Mouse (Mus musculus) kidney, adult 2 months (tissue): ENCODE measurements at regions not wholly inside any gene's neighbourhood (a gene's known extent, or its start where the extent isn't known, plus 50 kb on each side); places are given as distances from the start of the nearest gene placed in this dataset.

Source experiments
- DNase-seq: peaks from one replicate; pipeline ENCODE4 v3.0.0; 2021
- H3K27ac ChIP-seq: fragments of 200-500 bp; 2 replicates; pipeline ENCODE4 v1.5.1; 2012; ENCODE audit warnings: low read depth, low read length, control low read depth, inconsistent platforms; ENCODE audit not compliant: insufficient read depth
- H3K27me3 ChIP-seq: fragments of 200-500 bp; replicated peaks from 2 replicates; pipeline ENCODE4 v1.6.1; 2012; ENCODE audit warnings: mild to moderate bottlenecking, moderate library complexity, low read length, inconsistent platforms; ENCODE audit not compliant: control insufficient read depth, insufficient read depth
- H3K36me3 ChIP-seq: fragments of 200-500 bp; 2 replicates; pipeline ENCODE4 v1.6.1; 2012; ENCODE audit warnings: mild to moderate bottlenecking, moderate library complexity, low read length, inconsistent platforms; ENCODE audit not compliant: control insufficient read depth, insufficient read depth
- H3K4me1 ChIP-seq: fragments of 200-500 bp; 2 replicates; pipeline ENCODE4 v1.6.1; 2011; ENCODE audit warnings: low read length; ENCODE audit not compliant: control insufficient read depth, insufficient read depth
- H3K4me3 ChIP-seq: fragments of 200-500 bp; 2 replicates; pipeline ENCODE4 v1.5.1; 2011; ENCODE audit warnings: mild to moderate bottlenecking, low read depth, low read length, control low read depth; ENCODE audit not compliant: insufficient read depth
- CTCF ChIP-seq: fragments of 200-500 bp; conservative IDR thresholded peaks from 2 replicates; pipeline ENCODE4 v1.5.1; 2011; ENCODE audit warnings: low read depth, mild to moderate bottlenecking, control low read depth, low read length, moderate library complexity, mixed read lengths; ENCODE audit not compliant: insufficient read depth, insufficient read length
- POLR2A ChIP-seq: fragments of 200-500 bp; IDR thresholded peaks from one replicate; pipeline ENCODE4 v1.6.1; 2011; ENCODE audit warnings: low read depth, low read length, control low read depth
- WGBS: fragments of 180-500 bp; shearing (Covaris S2); methylation state at CpG from one replicate; pipeline ENCODE4 v1.1.7; 2018; 5-methylcytosine and 5-hydroxymethylcytosine counted together

DNA sequence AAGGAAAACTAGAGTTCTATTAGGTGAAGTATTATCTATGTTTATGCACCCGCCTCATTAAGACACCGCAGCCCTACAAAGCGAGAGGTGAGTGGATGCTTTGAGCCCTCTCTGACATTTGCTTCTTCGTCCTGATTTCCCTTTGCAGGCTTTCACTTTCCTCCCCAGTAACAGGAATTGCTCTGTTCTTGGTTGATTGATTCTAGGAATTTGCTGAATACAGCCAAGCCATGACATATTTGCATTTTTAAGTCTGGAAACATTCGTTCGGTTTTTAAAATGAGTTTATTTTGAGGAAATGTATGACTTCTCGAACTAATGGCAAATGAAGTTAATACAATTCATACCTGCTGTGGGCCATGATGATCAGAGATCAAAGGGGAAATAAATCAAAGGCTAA, 246.5 kb upstream of the Prkcq start:
- 30% methylated on average over 7 of the region's 7 CpGs for WGBS
- Histone ChIP-seq H3K4me1 (peaks cover 6% of the 10 kb centered on the region; the same call in 1 of the 2 replicates), H3K4me3 (no peak overlapping the region), H3K27me3 (no peaks in the 10 kb centered on the region; the same call in 1 of the 2 replicates), H3K27ac (no peak overlapping the region), H3K36me3 (no peaks in the 10 kb centered on the region)
- no peak for TF ChIP-seq POLR2A
- DNase-seq = peak; percentile 14

DNA sequence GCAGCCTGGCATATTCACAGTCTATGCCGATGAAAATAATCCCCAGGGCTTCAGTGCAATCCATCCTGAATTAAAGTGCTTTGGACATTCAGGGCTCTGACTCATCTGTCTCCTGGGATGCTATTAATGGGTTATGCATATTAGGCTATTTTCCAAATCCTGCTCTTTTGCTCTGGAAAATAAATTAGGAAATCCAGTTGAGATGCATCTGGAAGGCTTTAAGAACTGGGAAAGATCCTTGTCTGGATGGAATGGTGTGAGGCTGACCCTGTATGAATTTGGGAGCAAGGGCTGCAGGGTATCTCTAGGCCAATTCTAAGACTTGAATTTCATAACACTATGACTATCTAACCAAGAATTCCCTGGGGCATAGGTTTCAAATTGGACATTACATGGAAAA, 234.5 kb upstream of the Prkcq start:
- no peak for TF ChIP-seq CTCF
- TF ChIP-seq POLR2A = no peak
- no peaks in the 10 kb centered on the region for H3K27me3 ChIP-seq
- no peaks in the 10 kb centered on the region for H3K4me1 ChIP-seq
- H3K36me3 ChIP-seq = no peaks in the 10 kb centered on the region
- 71% methylated on average over 1 of the region's 1 CpGs for WGBS
- no peak overlapping the region for H3K27ac ChIP-seq
- no peak overlapping the region for H3K4me3 ChIP-seq
- DNase-seq = peak; percentile 7

DNA sequence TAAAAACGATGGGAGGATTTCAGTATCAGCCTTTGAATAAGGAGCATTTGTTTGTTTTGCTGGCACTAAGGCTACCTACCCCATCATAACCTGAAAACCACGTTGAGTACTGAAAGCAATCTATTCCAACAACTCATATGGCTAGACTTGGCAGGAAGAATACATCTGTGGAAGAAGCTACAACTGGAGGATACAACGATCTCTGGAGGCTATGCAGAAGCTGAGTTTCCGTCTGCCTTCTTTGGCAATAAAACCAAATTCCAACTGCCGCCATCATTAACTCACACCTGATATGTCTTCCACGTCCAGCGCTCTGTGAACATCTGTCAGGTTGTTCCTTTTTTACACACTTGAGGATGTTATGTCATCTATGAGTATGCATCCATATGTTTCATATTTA, 206.7 kb upstream of the Prkcq start:
- Histone ChIP-seq H3K27me3 (no peaks in the 10 kb centered on the region), H3K4me3 (no peak overlapping the region), H3K4me1 (no peaks in the 10 kb centered on the region), H3K27ac (no peak overlapping the region), H3K36me3 (no peaks in the 10 kb centered on the region)
- TF ChIP-seq POLR2A = no peak
- no peak for TF ChIP-seq CTCF
- DNase-seq = no peak
- WGBS = 82% methylated on average over 7 of the region's 7 CpGs

DNA sequence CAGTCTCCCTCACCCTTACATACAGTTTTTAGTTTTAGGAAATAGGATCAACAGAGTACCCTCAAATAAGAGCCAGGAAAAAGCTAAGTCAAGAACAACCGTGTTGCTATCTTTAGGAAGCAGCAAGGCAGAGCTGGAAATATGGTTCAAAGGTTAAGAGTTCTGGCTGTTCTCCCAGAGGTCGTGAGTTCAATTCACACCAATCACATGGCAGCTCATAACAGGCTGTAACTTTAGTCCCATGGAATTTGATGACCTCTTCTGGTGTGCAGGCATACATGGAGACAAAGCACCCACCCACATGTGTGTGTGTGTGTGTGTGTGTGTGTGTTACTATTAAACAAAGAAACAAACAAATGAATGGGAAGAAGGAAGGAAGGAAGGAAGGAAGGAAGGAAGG, 205.0 kb upstream of the Prkcq start:
- no peaks in the 10 kb centered on the region for H3K27me3 ChIP-seq
- H3K4me3 ChIP-seq = no peak overlapping the region
- no peak for TF ChIP-seq CTCF
- H3K4me1 ChIP-seq = no peaks in the 10 kb centered on the region
- H3K36me3 ChIP-seq = no peaks in the 10 kb centered on the region
- WGBS = 32% methylated on average over 2 of the region's 2 CpGs
- peak; percentile 77 for DNase-seq
- no peak overlapping the region for H3K27ac ChIP-seq

DNA sequence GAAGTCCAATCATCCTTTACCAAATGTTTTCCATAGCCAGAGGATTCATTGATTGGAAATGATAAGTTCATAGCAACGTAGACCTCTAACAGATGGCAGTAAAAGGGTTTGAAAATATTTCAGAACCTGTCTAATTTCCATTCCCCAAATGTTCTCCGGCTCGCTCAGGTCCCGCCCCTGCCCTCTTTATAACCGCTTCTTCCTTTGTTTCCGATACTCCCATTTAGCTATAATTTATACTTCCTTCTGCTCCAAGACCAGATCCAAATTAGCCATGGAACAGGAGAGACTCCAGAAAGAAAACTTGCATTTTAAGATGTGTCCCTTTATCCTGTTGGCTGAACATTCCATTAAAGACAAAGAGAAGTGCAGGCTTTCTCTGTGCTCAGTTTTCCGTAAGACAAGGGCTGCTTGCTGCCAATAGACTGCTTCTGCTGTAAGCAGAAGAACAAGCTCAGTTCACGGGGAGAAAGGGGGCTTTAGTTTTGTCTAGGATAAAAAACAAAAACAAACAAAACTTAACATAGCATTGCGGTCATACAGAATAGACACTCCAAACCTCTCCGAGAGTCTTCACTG, 202.7 kb upstream of the Prkcq start:
- H3K36me3 ChIP-seq = no peaks in the 10 kb centered on the region
- no peak overlapping the region for H3K27ac ChIP-seq
- H3K4me1 ChIP-seq = no peaks in the 10 kb centered on the region
- DNase-seq = no peak
- H3K4me3 ChIP-seq = no peak overlapping the region
- no peaks in the 10 kb centered on the region for H3K27me3 ChIP-seq
- WGBS = 70% methylated on average over 10 of the region's 10 CpGs
- TF ChIP-seq CTCF (no peak), POLR2A (no peak)

DNA sequence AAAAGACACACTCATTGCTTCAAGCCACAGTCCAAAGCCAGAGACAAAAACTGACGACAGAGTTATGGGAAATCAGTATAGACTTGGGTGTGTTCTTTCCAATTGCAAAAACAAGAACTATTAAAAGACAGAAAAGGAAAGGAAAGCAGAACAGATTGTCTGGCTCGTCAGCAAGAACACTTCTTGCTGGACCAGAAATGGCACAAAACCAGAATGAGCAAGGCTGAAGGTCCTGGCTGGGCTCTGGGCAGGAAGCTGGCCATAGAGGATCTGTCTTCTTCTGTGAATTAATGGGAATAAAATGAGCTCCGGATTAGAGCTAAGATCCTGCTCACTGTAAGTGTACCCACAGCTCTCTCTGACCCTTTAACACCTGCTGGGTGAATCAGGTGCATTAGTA, 199.9 kb upstream of the Prkcq start:
- no peaks in the 10 kb centered on the region for H3K4me1 ChIP-seq
- no peak overlapping the region for H3K4me3 ChIP-seq
- TF ChIP-seq POLR2A (no peak), CTCF (no peak)
- WGBS = 38% methylated on average over 3 of the region's 3 CpGs
- H3K27ac ChIP-seq = no peak overlapping the region
- H3K27me3 ChIP-seq = no peaks in the 10 kb centered on the region
- no peaks in the 10 kb centered on the region for H3K36me3 ChIP-seq
- DNase-seq = no peak

DNA sequence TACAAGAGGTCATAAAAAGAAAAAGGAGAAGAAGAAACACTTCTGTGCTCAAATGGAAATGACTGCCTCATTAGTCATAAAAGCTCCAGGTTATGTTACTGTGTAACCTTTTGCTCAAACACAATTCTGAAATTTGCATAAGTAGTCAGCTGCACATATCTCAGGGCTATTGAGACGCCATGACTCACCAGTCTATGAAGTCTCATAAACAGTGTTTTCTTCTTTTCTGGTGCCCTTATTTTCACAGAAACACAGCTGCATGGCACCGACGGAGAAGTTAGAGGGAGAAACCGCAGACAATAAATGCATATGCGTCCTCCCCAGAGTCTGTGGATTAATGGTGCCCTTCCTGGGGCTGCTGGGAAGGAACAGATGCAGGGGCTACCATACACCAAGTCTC, 193.1 kb upstream of the Prkcq start:
- 0 out of 2 replicates have a peak, but pooled peaks cover 3% of the 10 kb centered on the region for H3K4me1 ChIP-seq
- no peak overlapping the region for H3K4me3 ChIP-seq
- TF ChIP-seq POLR2A (no peak), CTCF (no peak)
- 53% methylated on average over 5 of the region's 5 CpGs for WGBS
- H3K27ac ChIP-seq = peak overlapping the region; percentile 20; the same call in 1 of the 2 replicates
- DNase-seq = peak; percentile 28
- no peaks in the 10 kb centered on the region; the same call in 1 of the 2 replicates for H3K27me3 ChIP-seq
- no peaks in the 10 kb centered on the region for H3K36me3 ChIP-seq
